Mouse (Mus musculus) CD4-positive, CD25-positive, alpha-beta regulatory T cell, adult 9 weeks (primary cell): ENCODE measurements around the gene Gjb2. TPM values are rescaled to one million over a fixed set of nuclear protein-coding genes. Genes with fewer than 3 reads are reported as not detected.

Experiments
- polyA plus RNA-seq: library from polyadenylated mRNA; unstranded; fragments of 100-300 nt; shearing (Covaris generic); gene quantifications from one replicate; pipeline ENCODE4 v1.2.1, GENCODE M21; 2017

Gjb2 gene
- polyA plus RNA-seq, result 2.8 TPM

GRCm38 (mm10) chr14:57104106-57105023 is at the start of gene Gjb2:
Gjb2 (minus strand) TSS chr14:57104702.

DNA sequence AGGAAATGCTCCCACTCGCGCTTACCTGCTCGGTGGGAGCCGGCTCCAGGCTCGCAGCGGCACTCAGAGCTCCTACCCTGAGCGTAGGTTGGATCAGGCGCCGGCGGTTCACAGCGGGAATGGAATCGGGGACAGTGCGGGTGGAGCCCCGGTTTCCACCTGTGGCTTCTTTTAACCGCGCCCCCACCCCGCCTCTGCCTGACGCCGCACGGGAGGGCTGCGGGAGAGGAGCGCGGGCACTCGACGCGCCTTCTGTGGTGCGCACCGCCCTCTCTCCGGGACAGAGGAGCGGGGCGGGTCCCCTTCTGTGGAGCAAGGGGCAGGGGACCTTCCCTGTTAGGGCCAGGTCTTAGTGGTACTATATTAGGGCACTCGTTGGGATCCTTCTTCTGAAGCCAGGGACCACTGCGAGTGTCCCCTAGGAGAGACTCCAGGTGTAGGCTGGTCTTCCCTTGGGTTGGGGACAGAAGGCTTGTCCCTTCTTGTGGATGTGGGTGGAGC is 28.7 kb upstream of the Gjb2 start, which contains the start of gene Gjb6:
Gene Gjb6, minus strand, starts transcription at position 451 of the 501 bp plus-strand sequence.

DNA sequence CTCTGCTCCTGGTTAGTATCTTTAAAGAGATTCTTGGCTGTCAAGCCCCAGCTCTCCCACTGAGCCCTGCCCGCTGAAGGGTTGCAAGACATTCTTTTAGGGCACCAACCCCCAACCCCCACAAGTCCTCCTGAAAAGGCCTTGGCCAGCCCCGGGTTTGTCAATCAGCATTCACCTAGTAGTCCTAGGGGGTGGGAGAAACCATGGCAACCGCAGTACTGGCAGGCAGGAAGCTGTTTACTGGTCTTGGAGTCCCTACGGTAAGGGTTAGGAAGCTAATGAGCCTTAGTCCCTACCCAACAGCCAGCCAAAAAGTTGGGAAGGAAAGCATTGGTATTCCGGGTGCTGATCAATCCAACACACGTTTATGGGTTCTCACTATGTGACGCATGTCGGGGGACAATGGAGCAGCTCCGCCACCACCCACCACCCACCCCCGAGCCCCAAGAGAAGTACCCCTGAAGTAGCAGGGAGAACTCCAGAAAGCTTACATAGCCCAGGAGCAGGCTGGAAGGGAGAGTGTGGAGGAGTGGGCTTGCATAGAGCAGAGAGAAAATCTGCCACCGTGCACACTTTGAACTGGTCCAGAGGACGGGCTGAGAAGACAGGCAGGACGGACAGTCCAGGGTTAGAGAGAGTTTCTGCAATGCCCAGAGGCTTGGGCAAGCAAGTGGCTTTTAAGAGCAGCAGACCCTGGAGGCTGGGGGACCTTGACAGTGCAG is 11.5 kb upstream of the Gjb2 start, which contains the start of gene Gm4491:
Gene Gm4491, minus strand, starts transcription at position 61 of the 722 bp plus-strand sequence.

GRCm38 (mm10) chr14:57057563-57058321 is 46.8 kb downstream of the Gjb2 start, which contains the start of gene Gja3:
Gja3 (minus strand) TSS chr14:57058100.

Other genes with a start within 250 kb of the Gjb2 start
- gene Zmym2, start 218.0 kb downstream of the Gjb2 start, polyA plus RNA-seq, result 68.9 TPM
- not detected for gene Gja3, start 46.6 kb downstream of the Gjb2 start, polyA plus RNA-seq
- not detected for gene Gm4491, start 11.2 kb upstream of the Gjb2 start, polyA plus RNA-seq
- not detected for gene Gjb6, start 28.9 kb upstream of the Gjb2 start, polyA plus RNA-seq